Mouse (Mus musculus) E14TG2a.4 (cell line): ENCODE measurements around the gene Ccdc62.

Source experiments
- CTCF ChIP-seq: conservative IDR thresholded peaks from 2 replicates; pipeline ENCODE4 v1.5.1; 2014; ENCODE audit warnings: low read length
- NANOG ChIP-seq: IDR thresholded peaks from 2 replicates; pipeline ENCODE4 v1.6.1; 2014; ENCODE audit warnings: borderline replicate concordance, low read length, mixed read lengths

DNA sequence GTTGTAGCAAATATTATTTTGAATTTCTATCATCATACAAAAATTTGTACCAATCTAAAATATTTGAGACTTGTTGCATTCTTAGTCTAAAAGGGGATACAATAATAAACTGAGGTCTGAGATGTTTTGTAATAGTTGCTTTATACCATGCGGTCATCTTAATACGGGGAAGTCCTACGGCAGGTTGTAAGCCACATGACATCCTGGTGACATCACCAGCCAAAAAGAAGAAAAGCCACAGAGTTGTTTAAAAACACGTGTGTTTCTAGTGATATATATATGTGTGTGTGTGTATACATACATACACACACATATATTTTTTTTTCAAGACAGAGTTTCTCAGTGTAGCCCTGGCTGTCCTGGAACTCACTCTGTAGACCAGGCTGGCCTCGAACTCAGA, 37.0 kb upstream of the Ccdc62 start:
- TF ChIP-seq CTCF, result no peak
- TF ChIP-seq NANOG, result no peak
